Mouse (Mus musculus) cerebellum, adult 2 months (tissue): ENCODE data around the gene Cxcr2.

Experiments used
- CTCF ChIP-seq: fragments of 200-500 bp; IDR thresholded peaks from 2 replicates; pipeline ENCODE4 v1.5.1; 2011; ENCODE audit warnings: low read depth, mild to moderate bottlenecking, control low read depth, low read length, moderate library complexity, borderline replicate concordance; ENCODE audit not compliant: insufficient read depth
- POLR2A ChIP-seq: fragments of 200-500 bp; IDR thresholded peaks from 2 replicates; pipeline ENCODE4 v1.6.1; 2011; ENCODE audit warnings: low read length, control low read depth, borderline replicate concordance; ENCODE audit not compliant: insufficient read depth

GRCm38 (mm10) chr1:74111696-74112030 is 42.1 kb upstream of the Cxcr2 start:
- TF ChIP-seq POLR2A, result no peak
- TF ChIP-seq CTCF, result no peak
